Mouse (Mus musculus): ENCODE data around the gene Cnbd2. TPM values are rescaled to one million over a fixed set of nuclear protein-coding genes. Genes with fewer than 3 reads are reported as not detected.
"Not testable (repeated sequence)": the region's sequence is repeated elsewhere in the genome, so short reads cannot be mapped to it uniquely, and the experiment has no call there.

The Cnbd2 gene
- polyA plus RNA-seq, 1 experiment, result 4.1 TPM

GRCm38 (mm10) chr2:156408168-156408567 is 96.1 kb downstream of the Cnbd2 start:
- no peaks in the 10 kb centered on the region for H3K36me3 ChIP-seq (ENCODE audit: control insufficient read depth, insufficient read depth)
- no peaks in the 10 kb centered on the region for H3K27me3 ChIP-seq (ENCODE audit: control insufficient read depth, insufficient read depth, insufficient read length)
- H3ac ChIP-seq (ENCODE audit: control insufficient read depth, insufficient read length), result no peak overlapping the region
- H3K79me2 ChIP-seq (ENCODE audit: control insufficient read depth, insufficient read depth), result no peaks in the 10 kb centered on the region
- no peak overlapping the region for H3K4me2 ChIP-seq (ENCODE audit: low read depth)
- no peak overlapping the region for H3K4me3 ChIP-seq
- TF ChIP-seq MYOG (IDR thresholded peaks at IDR 0.05; ENCODE audit: control insufficient read depth in 1 of 3, insufficient read depth in 1 of 3, insufficient read length in 2 of 3, low read depth in 2 of 3), result no peak
- no peak for TF ChIP-seq CEBPB (IDR thresholded peaks at IDR 0.05; ENCODE audit: insufficient read depth, poor library complexity, severe bottlenecking)
- TF ChIP-seq MYOD1 (IDR thresholded peaks at IDR 0.05; ENCODE audit: control insufficient read depth in 1 of 3, insufficient read length in 2 of 3, low read depth in 2 of 3), result no peak
- no peak for TF ChIP-seq SRF (IDR thresholded peaks at IDR 0.05; ENCODE audit: control insufficient read depth, insufficient read length, low read depth)
- no peak for TF ChIP-seq POLR2AphosphoS2 (IDR thresholded peaks at IDR 0.05; ENCODE audit: insufficient read length, low read depth)
- no peak for TF ChIP-seq TCF12 (IDR thresholded peaks at IDR 0.05; ENCODE audit: insufficient read depth, poor library complexity, severe bottlenecking)
- TF ChIP-seq TCF3 (IDR thresholded peaks at IDR 0.05; ENCODE audit: insufficient read length, low read depth), result no peak
- TF ChIP-seq USF1 (IDR thresholded peaks at IDR 0.05; ENCODE audit: low read depth), result no peak
- no peak for TF ChIP-seq MAX (IDR thresholded peaks at IDR 0.05; ENCODE audit: low read depth)
- no peak for TF ChIP-seq REST (IDR thresholded peaks at IDR 0.05; ENCODE audit: insufficient read depth, insufficient read length)
- TF ChIP-seq E2F4 (IDR thresholded peaks at IDR 0.05; ENCODE audit: insufficient read depth), result no peak
- TF ChIP-seq POLR2A (IDR thresholded peaks at IDR 0.05; ENCODE audit: insufficient read length, low read depth), result no peak

- H3ac ChIP-seq (ENCODE audit: control insufficient read depth, insufficient read length); H3K36me3 ChIP-seq (ENCODE audit: control insufficient read depth, insufficient read depth); H3K79me2 ChIP-seq (ENCODE audit: control insufficient read depth, insufficient read depth); H3K27me3 ChIP-seq (ENCODE audit: control insufficient read depth, insufficient read depth, insufficient read length); H3K4me3 ChIP-seq; H3K4me2 ChIP-seq (ENCODE audit: low read depth): not testable (repeated sequence)
These were observed 99.2 kb downstream of the Cnbd2 start for GRCm38 (mm10) chr2:156411348-156411747.

GRCm38 (mm10) chr2:156414996-156415395 is 102.9 kb downstream of the Cnbd2 start:
- TF ChIP-seq POLR2A (IDR thresholded peaks at IDR 0.05; ENCODE audit: insufficient read length, low read depth) (no peak), USF1 (IDR thresholded peaks at IDR 0.05; ENCODE audit: low read depth) (no peak), MAX (IDR thresholded peaks at IDR 0.05; ENCODE audit: low read depth) (no peak), MYOG (IDR thresholded peaks at IDR 0.05; ENCODE audit: control insufficient read depth in 1 of 3, insufficient read depth in 1 of 3, insufficient read length in 2 of 3, low read depth in 2 of 3) (no peak), POLR2AphosphoS2 (IDR thresholded peaks at IDR 0.05; ENCODE audit: insufficient read length, low read depth) (no peak), REST (IDR thresholded peaks at IDR 0.05; ENCODE audit: insufficient read depth, insufficient read length) (no peak), TCF12 (IDR thresholded peaks at IDR 0.05; ENCODE audit: insufficient read depth, poor library complexity, severe bottlenecking) (no peak), SRF (IDR thresholded peaks at IDR 0.05; ENCODE audit: control insufficient read depth, insufficient read length, low read depth) (no peak), E2F4 (IDR thresholded peaks at IDR 0.05; ENCODE audit: insufficient read depth) (no peak), MYOD1 (IDR thresholded peaks at IDR 0.05; ENCODE audit: control insufficient read depth in 1 of 3, insufficient read length in 2 of 3, low read depth in 2 of 3) (no peak), CEBPB (IDR thresholded peaks at IDR 0.05; ENCODE audit: insufficient read depth, poor library complexity, severe bottlenecking) (no peak)
- Histone ChIP-seq H3ac (ENCODE audit: control insufficient read depth, insufficient read length) (no peak overlapping the region), H3K4me3 (no peak overlapping the region), H3K36me3 (ENCODE audit: control insufficient read depth, insufficient read depth) (no peaks in the 10 kb centered on the region), H3K27me3 (ENCODE audit: control insufficient read depth, insufficient read depth, insufficient read length) (no peaks in the 10 kb centered on the region), H3K79me2 (ENCODE audit: control insufficient read depth, insufficient read depth) (no peaks in the 10 kb centered on the region), H3K4me2 (ENCODE audit: low read depth) (peak overlapping the region; percentile 58)

- Histone ChIP-seq H3K36me3 (ENCODE audit: control insufficient read depth, insufficient read depth) (no peaks in the 10 kb centered on the region), H3K79me2 (ENCODE audit: control insufficient read depth, insufficient read depth) (no peaks in the 10 kb centered on the region), H3ac (ENCODE audit: control insufficient read depth, insufficient read length) (no peak overlapping the region), H3K4me2 (ENCODE audit: low read depth) (peak overlapping the region; percentile 58), H3K4me3 (no peak overlapping the region), H3K27me3 (ENCODE audit: control insufficient read depth, insufficient read depth, insufficient read length) (no peaks in the 10 kb centered on the region)
- no peak for TF ChIP-seq TCF3 (IDR thresholded peaks at IDR 0.05; ENCODE audit: insufficient read length, low read depth)
- no peak for TF ChIP-seq MYOG (IDR thresholded peaks at IDR 0.05; ENCODE audit: control insufficient read depth in 1 of 3, insufficient read depth in 1 of 3, insufficient read length in 2 of 3, low read depth in 2 of 3)
- TF ChIP-seq E2F4 (IDR thresholded peaks at IDR 0.05; ENCODE audit: insufficient read depth), result no peak
- no peak for TF ChIP-seq CEBPB (IDR thresholded peaks at IDR 0.05; ENCODE audit: insufficient read depth, poor library complexity, severe bottlenecking)
- TF ChIP-seq MYOD1 (IDR thresholded peaks at IDR 0.05; ENCODE audit: control insufficient read depth in 1 of 3, insufficient read length in 2 of 3, low read depth in 2 of 3), result no peak
- no peak for TF ChIP-seq USF1 (IDR thresholded peaks at IDR 0.05; ENCODE audit: low read depth)
- TF ChIP-seq REST (IDR thresholded peaks at IDR 0.05; ENCODE audit: insufficient read depth, insufficient read length), result no peak
- TF ChIP-seq POLR2A (IDR thresholded peaks at IDR 0.05; ENCODE audit: insufficient read length, low read depth), result no peak
- no peak for TF ChIP-seq TCF12 (IDR thresholded peaks at IDR 0.05; ENCODE audit: insufficient read depth, poor library complexity, severe bottlenecking)
- TF ChIP-seq SRF (IDR thresholded peaks at IDR 0.05; ENCODE audit: control insufficient read depth, insufficient read length, low read depth), result no peak
- TF ChIP-seq POLR2AphosphoS2 (IDR thresholded peaks at IDR 0.05; ENCODE audit: insufficient read length, low read depth), result no peak
- TF ChIP-seq MAX (IDR thresholded peaks at IDR 0.05; ENCODE audit: low read depth), result no peak
These were observed 103.6 kb downstream of the Cnbd2 start for GRCm38 (mm10) chr2:156415674-156416073.

- H3K27me3 ChIP-seq (ENCODE audit: control insufficient read depth, insufficient read depth, insufficient read length), result no peaks in the 10 kb centered on the region
- no peaks in the 10 kb centered on the region for H3K79me2 ChIP-seq (ENCODE audit: control insufficient read depth, insufficient read depth)
- H3K4me3 ChIP-seq, result no peak overlapping the region
- TF ChIP-seq MYOD1 (IDR thresholded peaks at IDR 0.05; ENCODE audit: control insufficient read depth in 1 of 3, insufficient read length in 2 of 3, low read depth in 2 of 3), result no peak
- no peak for TF ChIP-seq POLR2A (IDR thresholded peaks at IDR 0.05; ENCODE audit: insufficient read length, low read depth)
- no peak for TF ChIP-seq USF1 (IDR thresholded peaks at IDR 0.05; ENCODE audit: low read depth)
- no peak for TF ChIP-seq POLR2AphosphoS2 (IDR thresholded peaks at IDR 0.05; ENCODE audit: insufficient read length, low read depth)
- no peak for TF ChIP-seq SRF (IDR thresholded peaks at IDR 0.05; ENCODE audit: control insufficient read depth, insufficient read length, low read depth)
- no peak for TF ChIP-seq REST (IDR thresholded peaks at IDR 0.05; ENCODE audit: insufficient read depth, insufficient read length)
- no peak for TF ChIP-seq MAX (IDR thresholded peaks at IDR 0.05; ENCODE audit: low read depth)
- no peak for TF ChIP-seq E2F4 (IDR thresholded peaks at IDR 0.05; ENCODE audit: insufficient read depth)
- TF ChIP-seq MYOG (IDR thresholded peaks at IDR 0.05; ENCODE audit: control insufficient read depth in 1 of 3, insufficient read depth in 1 of 3, insufficient read length in 2 of 3, low read depth in 2 of 3), result no peak
- TF ChIP-seq TCF3 (IDR thresholded peaks at IDR 0.05; ENCODE audit: insufficient read length, low read depth), result no peak
- no peak for TF ChIP-seq TCF12 (IDR thresholded peaks at IDR 0.05; ENCODE audit: insufficient read depth, poor library complexity, severe bottlenecking)
- H3K4me2 ChIP-seq (ENCODE audit: low read depth), result peak overlapping the region; percentile 36
- H3K36me3 ChIP-seq (ENCODE audit: control insufficient read depth, insufficient read depth), result no peaks in the 10 kb centered on the region
- H3ac ChIP-seq (ENCODE audit: control insufficient read depth, insufficient read length), result no peak overlapping the region
These were observed 105.1 kb downstream of the Cnbd2 start for GRCm38 (mm10) chr2:156417194-156417593.
